Mouse (Mus musculus) splenic B cell, adult 2 months (primary cell): ENCODE measurements around the gene Nolc1.

Source experiments
- DNase-seq: peaks from one replicate; pipeline ENCODE4 v3.0.0-alpha.2; 2011; ENCODE audit warnings: low read depth, low spot score
- H3K27me3 ChIP-seq: 2 replicates; pipeline ENCODE4 v1.6.1; 2012; ENCODE audit warnings: mild to moderate bottlenecking, low read length, moderate library complexity, mixed read lengths; ENCODE audit not compliant: control insufficient read depth, poor library complexity, insufficient read depth, severe bottlenecking
- H3K36me3 ChIP-seq: 2 replicates; pipeline ENCODE4 v1.6.1; 2012; ENCODE audit warnings: mild to moderate bottlenecking, low read length, moderate library complexity, mixed read lengths; ENCODE audit not compliant: control insufficient read depth, poor library complexity, insufficient read depth, severe bottlenecking

Nolc1 gene

GRCm38 (mm10) chr19:46131694-46132525 lies 56.2 kb downstream of the Nolc1 start, which contains the start of gene Elovl3:
Gene Elovl3 (plus strand): TSS chr19:46131897.
- Histone ChIP-seq H3K27me3 (no peaks in the 10 kb centered on the region; the same call in 1 of the 2 replicates), H3K36me3 (no peaks in the 10 kb centered on the region)
- peak; percentile 32 for DNase-seq

- no peaks in the 10 kb centered on the region for H3K36me3 ChIP-seq
- no peak for DNase-seq
- H3K27me3 ChIP-seq, result no peaks in the 10 kb centered on the region
Observed at GRCm38 (mm10) chr19:46132577-46132976, 56.9 kb downstream of the Nolc1 start.
